Mouse (Mus musculus) embryonic facial prominence, embryonic 10.5 days (tissue): ENCODE results near the gene Bcl2. TPM values are rescaled to one million over a fixed set of nuclear protein-coding genes. Genes with fewer than 3 reads are reported as not detected.

Source experiments
- DNase-seq: peaks from one replicate; pipeline ENCODE4 v3.0.0-alpha.2; 2017; ENCODE audit warnings: low spot score
- H3K27ac ChIP-seq: fragments of 300-500 bp; sonication (generic); replicated peaks from 2 replicates; pipeline ENCODE4 v1.5.1; 2016; ENCODE audit warnings: mild to moderate bottlenecking
- H3K27me3 ChIP-seq: fragments of 300-500 bp; sonication (generic); replicated peaks from 2 replicates; pipeline ENCODE4 v1.6.1; 2016; ENCODE audit warnings: low read depth, mild to moderate bottlenecking; ENCODE audit not compliant: poor library complexity, severe bottlenecking
- H3K36me3 ChIP-seq: fragments of 300-500 bp; sonication (generic); replicated peaks from 2 replicates; pipeline ENCODE4 v1.6.1; 2016; ENCODE audit warnings: mild to moderate bottlenecking, moderate library complexity
- H3K4me1 ChIP-seq: fragments of 300-500 bp; sonication (generic); 2 replicates; pipeline ENCODE4 v1.6.1; 2016
- H3K4me3 ChIP-seq: fragments of 300-500 bp; sonication (generic); 2 replicates; pipeline ENCODE4 v1.5.1; 2016; ENCODE audit warnings: mild to moderate bottlenecking, moderate library complexity
- H3K9me3 ChIP-seq: fragments of 300-500 bp; sonication (generic); 2 replicates; pipeline ENCODE4 v1.6.1; 2016; ENCODE audit warnings: mild to moderate bottlenecking
- WGBS: fragments of 180-500 bp; shearing (Covaris S2); methylation state at CpG from one replicate; pipeline ENCODE4 v1.1.7; 2016; 5-methylcytosine and 5-hydroxymethylcytosine counted together
- polyA plus RNA-seq: library from polyadenylated mRNA; unstranded; fragments of >200 nt; fragmentation: Nextera tagmentation; extraction: Ambion mirVana; gene quantifications from 2 replicates; pipeline ENCODE4 v1.2.1, GENCODE M21; 2016

Bcl2 gene
- 9.4 and 10.8 TPM in 2 replicates for polyA plus RNA-seq

DNA sequence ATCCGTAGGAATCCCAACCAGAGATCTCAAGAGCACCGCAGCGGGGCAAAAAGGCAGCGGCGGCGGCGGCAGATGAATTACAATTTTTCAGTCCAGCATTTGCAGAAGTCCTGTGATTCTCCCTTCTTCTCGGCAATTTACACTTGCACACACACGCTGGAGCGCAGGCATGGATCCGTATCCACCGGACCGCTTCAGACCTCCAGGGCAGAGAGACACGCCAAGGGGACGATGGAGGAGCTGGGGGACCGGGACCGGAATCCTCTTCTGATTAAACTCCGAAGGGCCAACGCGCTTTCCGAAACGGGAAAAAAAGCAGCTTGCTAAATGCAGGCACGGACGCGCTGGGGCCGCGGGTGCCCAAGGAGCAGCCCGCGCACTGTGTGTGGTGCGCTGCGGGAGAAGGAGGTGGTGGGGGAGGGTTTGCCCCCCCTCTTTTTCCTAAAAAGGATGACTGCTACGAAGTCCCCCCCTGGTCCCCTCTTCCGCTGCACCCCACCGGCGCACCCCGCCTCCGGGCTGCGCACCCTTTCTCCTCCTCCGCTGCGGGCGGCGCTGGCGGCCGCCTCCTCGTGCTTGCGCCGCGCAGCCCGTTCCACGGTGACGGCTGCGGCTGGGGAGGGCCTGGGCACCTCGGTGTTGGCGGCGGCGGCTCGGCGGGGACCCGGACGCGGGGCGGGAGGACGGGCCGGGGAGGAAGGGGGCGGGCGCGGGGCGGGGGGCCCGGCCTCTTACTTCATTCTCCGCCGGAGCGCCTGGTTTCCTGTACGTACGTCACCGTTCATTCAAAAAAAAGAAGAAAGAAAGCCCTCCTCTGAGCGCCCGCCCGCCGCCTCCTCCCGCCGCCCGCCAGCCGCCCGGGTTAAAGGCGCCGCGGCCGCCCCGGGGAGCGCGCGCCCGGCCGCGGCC, at the start of gene Bcl2:
Bcl2 (minus strand) TSS at position 654 of the 909 bp plus-strand sequence.
- peak within 1 kb of the TSS; percentile 80 for H3K4me3 ChIP-seq
- peaks cover 10% of the 10 kb centered on the region for H3K27me3 ChIP-seq
- no peaks in the 10 kb centered on the region for H3K36me3 ChIP-seq
- peak; percentile 86 for DNase-seq
- peaks cover 25% of the 10 kb centered on the region for H3K4me1 ChIP-seq
- 1% methylated on average over 95 of the region's 95 CpGs for WGBS
- H3K9me3 ChIP-seq = no peaks in the 10 kb centered on the region
- H3K27ac ChIP-seq = peak within 1 kb of the TSS; percentile 97

- WGBS = 88% methylated on average over 3 of the region's 3 CpGs
- no peak overlapping the region for H3K27ac ChIP-seq
- 0 out of 2 replicates have a peak overlapping the region, but pooled peaks have one; percentile 85 for H3K4me3 ChIP-seq
- H3K4me1 ChIP-seq = peaks cover 15% of the 10 kb centered on the region
- peaks cover 14% of the 10 kb centered on the region for H3K36me3 ChIP-seq
- no peaks in the 10 kb centered on the region for H3K9me3 ChIP-seq
- no peak for DNase-seq
- H3K27me3 ChIP-seq = no peaks in the 10 kb centered on the region
These were observed 46.7 kb upstream of the Bcl2 start for GRCm38 (mm10) chr1:106760750-106761149.

- Histone ChIP-seq H3K9me3 (no peaks in the 10 kb centered on the region), H3K4me3 (peak within 1 kb of the TSS; percentile 85), H3K27me3 (no peaks in the 10 kb centered on the region), H3K36me3 (peaks cover 11% of the 10 kb centered on the region), H3K4me1 (peaks cover 15% of the 10 kb centered on the region), H3K27ac (peak within 1 kb of the TSS; percentile 88)
- 4% methylated on average over 51 of the region's 51 CpGs for WGBS
- peak; percentile 97 for DNase-seq
These were observed 45.7 kb upstream of the Bcl2 start, which contains the start of gene Kdsr for GRCm38 (mm10) chr1:106759572-106760435. Gene Kdsr, minus strand, starts transcription at chr1:106759727.

DNA sequence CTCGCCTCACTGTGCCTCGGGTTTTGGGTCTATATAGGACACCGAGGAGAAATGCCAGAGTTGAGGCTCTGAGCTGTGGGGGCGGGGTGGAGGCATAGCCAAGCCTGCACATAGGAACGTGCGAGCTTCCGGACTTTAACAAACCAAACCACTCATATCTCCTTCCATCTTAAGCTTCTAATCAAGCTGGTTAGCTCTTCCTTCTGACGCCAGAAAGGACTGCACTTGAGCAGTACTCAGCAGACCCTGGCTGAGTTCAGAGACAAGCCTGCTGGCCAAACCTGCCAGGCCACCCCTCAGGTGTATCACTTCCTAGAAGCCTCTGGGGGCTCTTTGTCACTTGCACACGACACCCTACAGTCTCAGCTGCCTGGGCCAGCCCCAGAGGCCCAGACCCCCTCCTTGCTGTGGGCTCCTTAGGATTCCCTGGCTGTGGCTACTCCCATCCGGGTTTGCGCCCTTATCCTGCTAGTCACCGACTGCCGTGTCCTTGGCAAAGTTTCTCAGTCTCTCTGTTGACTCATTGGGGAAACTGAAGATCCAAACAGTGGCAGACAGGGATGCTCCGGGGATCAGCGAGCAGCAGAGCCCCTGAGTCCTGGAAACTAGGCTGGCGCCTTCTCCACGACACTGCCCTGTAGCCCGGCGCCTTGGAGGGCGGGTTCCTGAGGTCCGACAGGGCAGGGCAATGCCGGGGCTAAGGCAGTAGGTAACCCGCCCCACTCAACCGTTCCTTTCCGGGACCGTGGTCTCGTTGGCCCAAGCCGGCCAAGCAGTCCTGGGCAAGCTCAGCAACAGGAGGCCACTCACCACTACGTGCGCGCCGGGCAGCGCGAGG, 44.9 kb upstream of the Bcl2 start:
- no peaks in the 10 kb centered on the region for H3K27me3 ChIP-seq
- WGBS = 4% methylated on average over 34 of the region's 34 CpGs
- peak overlapping the region; percentile 85 for H3K4me3 ChIP-seq
- H3K9me3 ChIP-seq = no peaks in the 10 kb centered on the region
- peaks cover 15% of the 10 kb centered on the region for H3K4me1 ChIP-seq
- H3K36me3 ChIP-seq = peaks cover 9% of the 10 kb centered on the region
- peak; percentile 54 for DNase-seq
- H3K27ac ChIP-seq = peak overlapping the region; percentile 88

- Histone ChIP-seq H3K27me3 (no peaks in the 10 kb centered on the region), H3K36me3 (peaks cover 9% of the 10 kb centered on the region), H3K4me3 (no peak overlapping the region), H3K27ac (no peak overlapping the region), H3K9me3 (no peaks in the 10 kb centered on the region), H3K4me1 (peaks cover 15% of the 10 kb centered on the region)
- DNase-seq = no peak
- 86% methylated on average over 4 of the region's 4 CpGs for WGBS
These were observed 42.6 kb upstream of the Bcl2 start for GRCm38 (mm10) chr1:106756633-106757032.

GRCm38 (mm10) chr1:106752013-106752412, 37.9 kb upstream of the Bcl2 start:
- 95% methylated on average over 5 of the region's 5 CpGs for WGBS

GRCm38 (mm10) chr1:106750656-106751055, 36.6 kb upstream of the Bcl2 start:
- Histone ChIP-seq H3K27me3 (no peaks in the 10 kb centered on the region), H3K4me1 (no peaks in the 10 kb centered on the region), H3K36me3 (peaks cover 29% of the 10 kb centered on the region), H3K4me3 (no peak overlapping the region), H3K27ac (no peak overlapping the region), H3K9me3 (no peaks in the 10 kb centered on the region)
- 90% methylated on average over 1 of the region's 1 CpGs for WGBS
- no peak for DNase-seq

More at GRCm38 (mm10) chr1:106752013-106752412, 37.9 kb upstream of the Bcl2 start:
- Histone ChIP-seq H3K4me1 (no peaks in the 10 kb centered on the region), H3K27ac (no peak overlapping the region), H3K36me3 (peaks cover 16% of the 10 kb centered on the region), H3K4me3 (no peak overlapping the region), H3K9me3 (no peaks in the 10 kb centered on the region), H3K27me3 (no peaks in the 10 kb centered on the region)
- no peak for DNase-seq

DNA sequence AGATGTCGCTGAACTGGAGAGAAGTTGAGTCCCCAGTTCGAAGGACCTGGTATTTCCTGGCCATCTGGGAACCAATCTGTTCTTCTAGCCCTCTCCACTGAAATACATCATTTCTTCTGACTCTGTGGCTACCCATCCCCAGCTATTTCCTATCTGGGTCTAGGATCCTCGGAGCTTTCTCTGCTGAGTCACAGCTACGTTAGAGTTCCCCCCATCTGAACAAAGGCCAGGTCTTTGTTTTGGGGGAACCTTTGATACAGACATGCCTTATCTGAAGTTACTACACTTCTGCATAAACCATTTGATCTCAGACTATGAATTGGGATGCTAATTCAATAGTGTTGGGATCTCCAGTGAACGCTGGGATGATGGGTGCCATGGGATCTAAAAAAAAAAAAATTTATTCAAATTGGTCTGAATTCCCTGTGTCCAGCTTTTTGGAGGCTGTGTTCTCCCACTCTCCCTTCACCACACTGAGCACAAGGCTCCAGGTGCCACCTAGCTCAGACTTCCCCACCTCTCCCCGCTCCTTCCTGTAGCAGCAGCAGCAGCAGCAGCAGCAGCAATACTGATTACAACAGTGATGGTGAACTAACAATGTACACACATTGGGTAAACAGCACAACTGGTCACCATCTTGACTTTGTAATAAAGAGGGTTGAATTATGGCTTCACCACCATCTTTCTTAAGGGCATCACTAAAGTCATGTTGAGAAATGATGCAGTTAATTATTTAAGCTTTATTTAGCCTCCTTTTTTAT, 34.7 kb upstream of the Bcl2 start:
- Histone ChIP-seq H3K4me3 (no peak overlapping the region), H3K9me3 (no peaks in the 10 kb centered on the region), H3K27me3 (no peaks in the 10 kb centered on the region), H3K4me1 (no peaks in the 10 kb centered on the region), H3K27ac (no peak overlapping the region), H3K36me3 (peaks cover 23% of the 10 kb centered on the region)
- 87% methylated on average over 6 of the region's 6 CpGs for WGBS
- DNase-seq = no peak

- Histone ChIP-seq H3K27me3 (no peaks in the 10 kb centered on the region), H3K36me3 (peaks cover 45% of the 10 kb centered on the region), H3K9me3 (no peaks in the 10 kb centered on the region), H3K4me1 (no peaks in the 10 kb centered on the region), H3K4me3 (no peak overlapping the region), H3K27ac (no peak overlapping the region)
- 90% methylated on average over 6 of the region's 6 CpGs for WGBS
- DNase-seq = no peak
These were observed 28.9 kb upstream of the Bcl2 start for GRCm38 (mm10) chr1:106742980-106743379.

GRCm38 (mm10) chr1:106740735-106741134, 26.7 kb upstream of the Bcl2 start:
- no peak overlapping the region for H3K27ac ChIP-seq
- 94% methylated on average over 4 of the region's 4 CpGs for WGBS
- no peaks in the 10 kb centered on the region for H3K27me3 ChIP-seq
- H3K4me3 ChIP-seq = no peak overlapping the region
- H3K9me3 ChIP-seq = no peaks in the 10 kb centered on the region
- no peak for DNase-seq
- peaks cover 39% of the 10 kb centered on the region for H3K36me3 ChIP-seq
- H3K4me1 ChIP-seq = no peaks in the 10 kb centered on the region

GRCm38 (mm10) chr1:106739810-106740209, 25.7 kb upstream of the Bcl2 start:
- Histone ChIP-seq H3K27me3 (no peaks in the 10 kb centered on the region), H3K4me1 (no peaks in the 10 kb centered on the region), H3K9me3 (no peaks in the 10 kb centered on the region), H3K4me3 (no peak overlapping the region), H3K36me3 (peaks cover 39% of the 10 kb centered on the region), H3K27ac (no peak overlapping the region)
- no peak for DNase-seq
- 92% methylated on average over 5 of the region's 5 CpGs for WGBS
